Mouse (Mus musculus) heart, embryonic 14.5 days (tissue): Measurements from ENCODE around the gene Rnf24. TPM values are rescaled to one million over a fixed set of nuclear protein-coding genes. Genes with fewer than 3 reads are reported as not detected.

Source experiments
- ATAC-seq: fragments of 200-750 bp; cut with Nextera tagmentation; 2 replicates; pipeline ENCODE4 v1.8.0; 2017; ENCODE audit warnings: low read depth, moderate TSS enrichment; ENCODE audit not compliant: insufficient number of reproducible peaks, insufficient read depth, low FRiP score
- H3K27ac ChIP-seq, 2 experiments: fragments of 200-500 bp in 1 of 2; fragments of 300-500 bp in 1 of 2; sonication (generic) in 1 of 2; replicated peaks in 1 of 2; 2 replicates each; pipeline ENCODE4 v1.5.1; 2012 to 2014; ENCODE audit warnings: low read depth in 2 of 2, low read length in 2 of 2, control low read depth in 1 of 2, mild to moderate bottlenecking in 1 of 2, mixed read lengths in 1 of 2; ENCODE audit not compliant: control insufficient read depth in 1 of 2, insufficient read depth in 1 of 2
- H3K27me3 ChIP-seq: fragments of 300-500 bp; sonication (generic); 2 replicates; pipeline ENCODE4 v1.6.1; 2014; ENCODE audit warnings: mild to moderate bottlenecking, low read length, control low read depth; ENCODE audit not compliant: control insufficient read depth, insufficient read depth
- H3K36me3 ChIP-seq: fragments of 300-500 bp; sonication (generic); 2 replicates; pipeline ENCODE4 v1.6.1; 2014; ENCODE audit warnings: mild to moderate bottlenecking, control low read depth, low read length, mixed read lengths; ENCODE audit not compliant: control insufficient read depth, insufficient read depth
- H3K4me1 ChIP-seq, 2 experiments: fragments of 200-500 bp in 1 of 2; fragments of 300-500 bp in 1 of 2; sonication (generic) in 1 of 2; 2 replicates each; pipeline ENCODE4 v1.6.1; 2012 to 2014; ENCODE audit warnings: low read length in 2 of 2, control low read depth in 1 of 2, mixed read lengths in 1 of 2; ENCODE audit not compliant: control insufficient read depth in 2 of 2, insufficient read depth in 2 of 2
- H3K4me2 ChIP-seq: fragments of 300-500 bp; sonication (generic); 2 replicates; pipeline ENCODE4 v1.6.1; 2014; ENCODE audit warnings: mild to moderate bottlenecking, low read length
- H3K4me3 ChIP-seq, 2 experiments: fragments of 200-500 bp in 1 of 2; fragments of 300-500 bp in 1 of 2; sonication (generic) in 1 of 2; 2 replicates each; pipeline ENCODE4 v1.5.1; 2012 to 2014; ENCODE audit warnings: low read length in 2 of 2, mild to moderate bottlenecking in 2 of 2, control low read depth in 1 of 2, low read depth in 1 of 2, moderate library complexity in 1 of 2; ENCODE audit not compliant: control insufficient read depth in 1 of 2, insufficient read depth in 1 of 2
- H3K9ac ChIP-seq: fragments of 300-500 bp; sonication (generic); 2 replicates; pipeline ENCODE4 v1.6.1; 2014; ENCODE audit warnings: mild to moderate bottlenecking, low read length
- H3K9me3 ChIP-seq: fragments of 300-500 bp; sonication (generic); 2 replicates; pipeline ENCODE4 v1.6.1; 2016; ENCODE audit warnings: low read length, control low read depth; ENCODE audit not compliant: control insufficient read depth
- WGBS: fragments of 180-500 bp; shearing (Covaris S2); extraction: QIAGEN DNeasy Blood & Tissue Kit; methylation state at CpG from one replicate; pipeline ENCODE4 v1.1.7; 2014; 5-methylcytosine and 5-hydroxymethylcytosine counted together
- polyA plus RNA-seq: library from polyadenylated mRNA; unstranded; fragments of >200 nt; fragmentation: Nextera tagmentation; extraction: Ambion mirVana; gene quantifications from 2 replicates; pipeline ENCODE4 v1.2.1, GENCODE M21; 2014

Rnf24 gene
- 2.0 and 2.6 TPM in 2 replicates for polyA plus RNA-seq

DNA sequence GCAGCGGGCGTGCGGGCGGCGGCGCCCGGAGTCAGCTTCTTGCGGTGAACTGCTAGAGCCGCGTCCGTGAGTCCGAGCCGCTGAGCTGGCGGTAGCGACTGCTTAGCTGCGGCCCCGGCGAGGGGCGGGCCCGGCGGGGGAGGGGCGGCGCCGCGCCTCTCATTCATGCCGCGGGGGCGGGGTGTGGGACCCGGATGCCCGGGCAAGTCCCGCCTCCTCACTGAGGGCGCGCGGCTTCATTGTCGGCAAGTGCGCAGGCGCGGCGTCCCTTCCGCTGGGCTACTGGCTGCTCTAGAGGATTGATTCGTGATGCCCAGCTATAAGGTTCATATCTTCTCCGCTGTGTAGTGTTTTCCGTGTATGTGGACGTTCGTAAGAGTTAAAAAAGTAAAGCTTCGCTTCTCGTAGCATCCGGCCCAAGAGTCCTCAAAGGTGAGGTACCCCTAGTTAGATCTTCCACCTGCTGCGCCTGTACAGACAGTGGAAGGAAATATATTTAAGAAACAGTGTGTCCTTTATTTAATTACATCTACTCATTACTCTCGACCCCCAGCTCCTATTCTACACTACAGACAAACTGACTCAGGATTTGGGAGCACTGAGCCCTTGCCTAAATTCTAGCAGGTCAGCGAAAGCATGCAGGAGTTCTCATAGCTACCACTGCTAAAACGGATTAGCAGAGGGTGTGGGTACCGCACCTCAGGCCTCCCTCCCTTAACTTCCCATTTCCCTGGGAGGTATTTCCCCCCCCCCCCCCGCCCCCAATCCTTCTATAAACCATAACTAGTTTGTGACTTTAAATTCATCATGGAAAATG lies at the start of gene Rnf24:
Rnf24 (minus strand) TSS at position 146 of the 817 bp plus-strand sequence.
- peak within 1 kb of the TSS; percentile 81 for H3K4me2 ChIP-seq
- ATAC-seq: peak; percentile 97
- WGBS: under 1% methylated on average over 54 of the region's 54 CpGs
- H3K4me3 ChIP-seq: peak within 1 kb of the TSS; percentile 77 to 83
- no peaks in the 10 kb centered on the region for H3K27me3 ChIP-seq
- peaks cover 2 to 13% of the 10 kb centered on the region in 2 experiments; a peak in 3 of 4 replicates for H3K4me1 ChIP-seq
- peak within 1 kb of the TSS; percentile 42 to 84; a peak in 2 of 4 replicates for H3K27ac ChIP-seq
- peak within 1 kb of the TSS; percentile 88 for H3K9ac ChIP-seq
- H3K36me3 ChIP-seq: no peaks in the 10 kb centered on the region
- H3K9me3 ChIP-seq: no peaks in the 10 kb centered on the region

- H3K4me3 ChIP-seq: no peak overlapping the region
- no peak overlapping the region for H3K9ac ChIP-seq
- no peaks in the 10 kb centered on the region for H3K36me3 ChIP-seq
- H3K4me1 ChIP-seq: 0 out of 4 replicates have a peak, but pooled peaks cover 0 to 7% of the 10 kb centered on the region in 2 experiments
- H3K4me2 ChIP-seq: no peak overlapping the region
- no peaks in the 10 kb centered on the region for H3K27me3 ChIP-seq
- WGBS: 46% methylated on average over 8 of the region's 8 CpGs
- ATAC-seq: peak; percentile 54; the same call in 1 of the 2 replicates
- H3K9me3 ChIP-seq: no peaks in the 10 kb centered on the region
- H3K27ac ChIP-seq: 0 out of 4 replicates have a peak overlapping the region, but pooled peaks have one; percentile 18 to 43
Measured at GRCm38 (mm10) chr2:131401794-131402495, 49.3 kb upstream of the Rnf24 start.

- H3K9me3 ChIP-seq: no peaks in the 10 kb centered on the region
- no peak overlapping the region for H3K4me2 ChIP-seq
- peaks cover 2 to 9% of the 10 kb centered on the region in 2 experiments; a peak in 3 of 4 replicates for H3K4me1 ChIP-seq
- ATAC-seq: no peak
- no peaks in the 10 kb centered on the region for H3K36me3 ChIP-seq
- no peak overlapping the region for H3K27ac ChIP-seq
- H3K27me3 ChIP-seq: no peaks in the 10 kb centered on the region
- H3K9ac ChIP-seq: no peak overlapping the region
- H3K4me3 ChIP-seq: no peak overlapping the region
- 73% methylated on average over 2 of the region's 2 CpGs for WGBS
Measured at GRCm38 (mm10) chr2:131400846-131401245, 48.2 kb upstream of the Rnf24 start.

GRCm38 (mm10) chr2:131397323-131397848 lies 44.7 kb upstream of the Rnf24 start:
- Histone ChIP-seq H3K27me3 (no peaks in the 10 kb centered on the region), H3K4me2 (no peak overlapping the region), H3K36me3 (no peaks in the 10 kb centered on the region), H3K9me3 (no peaks in the 10 kb centered on the region), H3K9ac (no peak overlapping the region), H3K4me3 (no peak overlapping the region), H3K4me1 (peaks cover 10 to 18% of the 10 kb centered on the region in 2 experiments; a peak in 3 of 4 replicates), H3K27ac (no peak overlapping the region)
- WGBS: 75% methylated on average over 5 of the region's 5 CpGs
- ATAC-seq: no peak

GRCm38 (mm10) chr2:131386350-131386962 lies 33.8 kb upstream of the Rnf24 start:
- no peak for ATAC-seq
- H3K4me3 ChIP-seq: no peak overlapping the region
- no peaks in the 10 kb centered on the region for H3K36me3 ChIP-seq
- H3K4me1 ChIP-seq: no peaks in the 10 kb centered on the region
- H3K4me2 ChIP-seq: no peak overlapping the region
- no peak overlapping the region for H3K27ac ChIP-seq
- H3K9me3 ChIP-seq: no peaks in the 10 kb centered on the region
- no peaks in the 10 kb centered on the region for H3K27me3 ChIP-seq
- no peak overlapping the region for H3K9ac ChIP-seq
- WGBS: 76% methylated on average over 10 of the region's 10 CpGs

- WGBS: 81% methylated on average over 4 of the region's 4 CpGs
- H3K36me3 ChIP-seq: no peaks in the 10 kb centered on the region
Measured at GRCm38 (mm10) chr2:131385176-131385575, 32.5 kb upstream of the Rnf24 start.

GRCm38 (mm10) chr2:131379541-131379940 lies 26.8 kb upstream of the Rnf24 start:
- no peak overlapping the region for H3K27ac ChIP-seq
- H3K9ac ChIP-seq: no peak overlapping the region
- H3K27me3 ChIP-seq: no peaks in the 10 kb centered on the region
- no peaks in the 10 kb centered on the region for H3K36me3 ChIP-seq
- 61% methylated on average over 3 of the region's 3 CpGs for WGBS
- no peak for ATAC-seq
- H3K4me2 ChIP-seq: no peak overlapping the region
- H3K9me3 ChIP-seq: peaks cover 3% of the 10 kb centered on the region; the same call in 1 of the 2 replicates
- H3K4me1 ChIP-seq: no peaks in the 10 kb centered on the region
- H3K4me3 ChIP-seq: no peak overlapping the region

More at GRCm38 (mm10) chr2:131385176-131385575, 32.5 kb upstream of the Rnf24 start:
- no peaks in the 10 kb centered on the region for H3K4me1 ChIP-seq
- no peak for ATAC-seq
- no peak overlapping the region for H3K4me3 ChIP-seq
- H3K9ac ChIP-seq: no peak overlapping the region
- H3K4me2 ChIP-seq: no peak overlapping the region
- no peak overlapping the region for H3K27ac ChIP-seq
- no peaks in the 10 kb centered on the region for H3K9me3 ChIP-seq
- no peaks in the 10 kb centered on the region for H3K27me3 ChIP-seq
